16 mouse cellular contexts compared by ENCODE assay signal in genomic region chr13:98357433-98358423, GRCm38 (mm10). TPM values are rescaled to one million over a fixed set of nuclear protein-coding genes. Genes with fewer than 3 reads are reported as not detected.
DNase-seq lines count a peak whose midpoint lies in the region; ATAC-seq lines count a peak whose summit lies in the region.
"Had no signal": no experiment of that assay in that cellular context is flagged by ENCODE, and none has a peak within 500 bp of the region (broad histone marks: within the 10 kb centered on the region; RNA-seq: fewer than 3 reads in every experiment).

No protein-coding gene starts in this region.

- peak; percentile 25 for DNase-seq in forebrain, embryonic 10.5 days (ENCODE audit: extremely low spot score, low spot score)
- DNase-seq in neural tube, embryonic 11.5 days (ENCODE audit: low spot score), result no peak
- DNase-seq in neural tube, embryonic 10.5 days (ENCODE audit: extremely low spot score, low spot score), result no peak
- DNase-seq in hindbrain, embryonic 11.5 days (ENCODE audit: low spot score), result peak; percentile 58
- DNase-seq in spleen, postnatal 14 days (ENCODE audit: low spot score in 2 of 2), result no peak
- DNase-seq in ovary, adult 18-20 months (ENCODE audit: low spot score), result no peak
- DNase-seq: cerebellum, adult 9-11 months; heart, postnatal 14 days; kidney, adult 2 months; thymus, adult 2 months had no signal

- no peak overlapping the region for H3K4me2 ChIP-seq in forebrain, embryonic 15.5 days (replicated peaks)
- H3K4me2 ChIP-seq in neural tube, embryonic 11.5 days (ENCODE audit: low read depth), result peak overlapping the region; percentile 31
- H3K4me2 ChIP-seq in hindbrain, embryonic 11.5 days (replicated peaks; ENCODE audit: low read depth, low read length), result peak overlapping the region; percentile 21; the same call in 1 of the 2 replicates
- no peak overlapping the region for H3K4me2 ChIP-seq in neural tube, embryonic 15.5 days
- H3K4me2 ChIP-seq: limb, embryonic 13.5 days; lung, embryonic 15.5 days had no signal

- H3K27me3 ChIP-seq in forebrain, embryonic 10.5 days (ENCODE audit: poor library complexity, severe bottlenecking), result peaks cover 100% of the 10 kb centered on the region
- H3K27me3 ChIP-seq in forebrain, embryonic 15.5 days, result peaks cover 70% of the 10 kb centered on the region
- H3K27me3 ChIP-seq in neural tube, embryonic 11.5 days (ENCODE audit: control insufficient read depth, insufficient read depth, low read length), result peaks cover 87% of the 10 kb centered on the region
- H3K27me3 ChIP-seq in hindbrain, embryonic 11.5 days (ENCODE audit: control insufficient read depth, insufficient read depth, low read length), result peaks cover 78% of the 10 kb centered on the region
- H3K27me3 ChIP-seq in neural tube, embryonic 15.5 days (replicated peaks), result peaks cover 71% of the 10 kb centered on the region

- H3K27ac ChIP-seq in forebrain, embryonic 10.5 days, result peak overlapping the region; percentile 76
- H3K27ac ChIP-seq in forebrain, embryonic 15.5 days (replicated peaks), result no peak overlapping the region
- H3K27ac ChIP-seq in neural tube, embryonic 11.5 days (ENCODE audit: low read depth, low read length), result 0 out of 2 replicates have a peak overlapping the region, but pooled peaks have one; percentile 15
- H3K27ac ChIP-seq in hindbrain, embryonic 11.5 days (ENCODE audit: low read depth, low read length), result 0 out of 2 replicates have a peak overlapping the region, but pooled peaks have one; percentile 6
- H3K27ac ChIP-seq in neural tube, embryonic 15.5 days (replicated peaks), result no peak overlapping the region
- H3K27ac ChIP-seq: limb, embryonic 13.5 days; lung, embryonic 15.5 days had no signal

- peak overlapping the region; percentile 65 for H3K4me3 ChIP-seq in forebrain, embryonic 10.5 days
- H3K4me3 ChIP-seq in forebrain, embryonic 15.5 days, result no peak overlapping the region
- peak overlapping the region; percentile 31 for H3K4me3 ChIP-seq in neural tube, embryonic 11.5 days (ENCODE audit: low read depth, low read length)
- H3K4me3 ChIP-seq in hindbrain, embryonic 11.5 days (ENCODE audit: low read depth, low read length), result peak overlapping the region; percentile 14
- 0 out of 2 replicates have a peak overlapping the region, but pooled peaks have one; percentile 1 for H3K4me3 ChIP-seq in neural tube, embryonic 15.5 days (replicated peaks)
- H3K4me3 ChIP-seq: limb, embryonic 13.5 days; lung, embryonic 15.5 days had no signal

- peaks cover 56% of the 10 kb centered on the region for H3K4me1 ChIP-seq in forebrain, embryonic 10.5 days
- peaks cover 24% of the 10 kb centered on the region for H3K4me1 ChIP-seq in forebrain, embryonic 15.5 days
- peaks cover 10% of the 10 kb centered on the region for H3K4me1 ChIP-seq in neural tube, embryonic 11.5 days (ENCODE audit: control insufficient read depth, insufficient read depth, low read length)
- H3K4me1 ChIP-seq in hindbrain, embryonic 11.5 days (replicated peaks; ENCODE audit: control insufficient read depth, insufficient read depth, low read length), result peaks cover 15% of the 10 kb centered on the region
- peaks cover 24% of the 10 kb centered on the region for H3K4me1 ChIP-seq in neural tube, embryonic 15.5 days

- 1% methylated on average over 18 of the region's 18 CpGs for WGBS in forebrain, embryonic 10.5 days
- 3% methylated on average over 18 of the region's 18 CpGs for WGBS in forebrain, embryonic 15.5 days
- WGBS in neural tube, embryonic 11.5 days, result under 1% methylated on average over 18 of the region's 18 CpGs
- 2% methylated on average over 18 of the region's 18 CpGs for WGBS in hindbrain, embryonic 11.5 days
- 2% methylated on average over 18 of the region's 18 CpGs for WGBS in neural tube, embryonic 15.5 days

- no peak for ATAC-seq in forebrain, embryonic 15.5 days (replicated peaks)
- no peak for ATAC-seq in neural tube, embryonic 11.5 days (ENCODE audit: insufficient read depth, low FRiP score, low TSS enrichment)
- no peak for ATAC-seq in hindbrain, embryonic 11.5 days (ENCODE audit: low FRiP score)
- ATAC-seq in neural tube, embryonic 15.5 days (ENCODE audit: low FRiP score), result no peak
- ATAC-seq: activated CD4-positive, CD25-positive, alpha-beta regulatory T cell, adult 4 months had no signal

- no peaks in the 10 kb centered on the region for H3K36me3 ChIP-seq in forebrain, embryonic 10.5 days (replicated peaks)
- no peaks in the 10 kb centered on the region for H3K36me3 ChIP-seq in forebrain, embryonic 15.5 days
- H3K36me3 ChIP-seq in neural tube, embryonic 11.5 days (ENCODE audit: control insufficient read depth, insufficient read depth, low read length), result no peaks in the 10 kb centered on the region
- no peaks in the 10 kb centered on the region for H3K36me3 ChIP-seq in hindbrain, embryonic 11.5 days (ENCODE audit: control insufficient read depth, insufficient read depth, low read length)
- H3K36me3 ChIP-seq in neural tube, embryonic 15.5 days, result no peaks in the 10 kb centered on the region
- H3K36me3 ChIP-seq: G1E; limb, embryonic 13.5 days; lung, embryonic 15.5 days had no signal

- no peak overlapping the region for H3K9ac ChIP-seq in forebrain, embryonic 15.5 days (replicated peaks)
- H3K9ac ChIP-seq in neural tube, embryonic 11.5 days (ENCODE audit: low read length), result peak overlapping the region; percentile 35
- H3K9ac ChIP-seq in hindbrain, embryonic 11.5 days (ENCODE audit: low read depth, low read length), result 0 out of 2 replicates have a peak overlapping the region, but pooled peaks have one; percentile 23
- no peak overlapping the region for H3K9ac ChIP-seq in neural tube, embryonic 15.5 days (replicated peaks)
- H3K9ac ChIP-seq: limb, embryonic 13.5 days; lung, embryonic 15.5 days had no signal

- H3K9me3 ChIP-seq in forebrain, embryonic 10.5 days, result no peaks in the 10 kb centered on the region
- no peaks in the 10 kb centered on the region for H3K9me3 ChIP-seq in forebrain, embryonic 15.5 days
- no peaks in the 10 kb centered on the region for H3K9me3 ChIP-seq in neural tube, embryonic 11.5 days (ENCODE audit: control insufficient read depth, low read length)
- H3K9me3 ChIP-seq in hindbrain, embryonic 11.5 days (ENCODE audit: control insufficient read depth, low read length), result no peaks in the 10 kb centered on the region
- H3K9me3 ChIP-seq in neural tube, embryonic 15.5 days (replicated peaks), result no peaks in the 10 kb centered on the region
- H3K9me3 ChIP-seq: limb, embryonic 13.5 days; lung, embryonic 15.5 days had no signal

RNA-seq across cellular contexts. Expression of gene Foxd1, which starts 3.7 kb away (rescaled TPM):
- polyA plus RNA-seq in forebrain, embryonic 10.5 days (2016; fragmentation: Nextera tagmentation; extraction: Ambion mirVana), result 2.9 and 3.1 TPM in 2 replicates
- 0.55 and 0.56 TPM in 2 replicates for polyA plus RNA-seq in forebrain, embryonic 15.5 days (2015; fragmentation: Nextera tagmentation; extraction: Ambion mirVana)
- 5.5 and 7.2 TPM in 2 replicates for polyA plus RNA-seq in neural tube, embryonic 11.5 days (2014; fragmentation: Nextera tagmentation; extraction: Ambion mirVana)
- 4.6 and 5.0 TPM in 2 replicates for polyA plus RNA-seq in hindbrain, embryonic 11.5 days (2014; fragmentation: Nextera tagmentation; extraction: Ambion mirVana)
- 0.33 and 0.65 TPM in 2 replicates for polyA plus RNA-seq in neural tube, embryonic 15.5 days (2015; fragmentation: Nextera tagmentation; extraction: Ambion mirVana)
- polyA plus RNA-seq: activated CD4-positive, CD25-positive, alpha-beta regulatory T cell, adult 4 months; G1E had no signal

RNA-seq across cellular contexts. Expression of gene Btf3, which starts 40.9 kb away (rescaled TPM):
- polyA plus RNA-seq in forebrain, embryonic 10.5 days (2016; fragmentation: Nextera tagmentation; extraction: Ambion mirVana), result 756 and 758 TPM in 2 replicates
- polyA plus RNA-seq in forebrain, embryonic 15.5 days (2015; fragmentation: Nextera tagmentation; extraction: Ambion mirVana), result 585 and 597 TPM in 2 replicates
- 738 and 767 TPM in 2 replicates for polyA plus RNA-seq in neural tube, embryonic 11.5 days (2014; fragmentation: Nextera tagmentation; extraction: Ambion mirVana)
- polyA plus RNA-seq in hindbrain, embryonic 11.5 days (2014; fragmentation: Nextera tagmentation; extraction: Ambion mirVana), result 784 and 800 TPM in 2 replicates
- polyA plus RNA-seq in neural tube, embryonic 15.5 days (2015; fragmentation: Nextera tagmentation; extraction: Ambion mirVana), result 481 and 531 TPM in 2 replicates

Comparison
In these comparisons a context has a peak if more than half of its experiments do, and no peak if none do; other contexts are left out.
1. H3K27ac ChIP-seq: peak in forebrain, embryonic 10.5 days (single experiment), neural tube, embryonic 11.5 days (single experiment) and hindbrain, embryonic 11.5 days (single experiment); none in forebrain, embryonic 15.5 days (single experiment) and neural tube, embryonic 15.5 days (single experiment).
2. H3K4me2 ChIP-seq: peak in neural tube, embryonic 11.5 days (single experiment) and hindbrain, embryonic 11.5 days (single experiment); none in forebrain, embryonic 15.5 days (single experiment) and neural tube, embryonic 15.5 days (single experiment).
3. H3K9ac ChIP-seq: peak in neural tube, embryonic 11.5 days (single experiment) and hindbrain, embryonic 11.5 days (single experiment); none in forebrain, embryonic 15.5 days (single experiment) and neural tube, embryonic 15.5 days (single experiment).
4. DNase-seq: peak in forebrain, embryonic 10.5 days (single experiment) and hindbrain, embryonic 11.5 days (single experiment); none in neural tube, embryonic 11.5 days (single experiment), neural tube, embryonic 10.5 days (single experiment), spleen, postnatal 14 days (0 of 2) and ovary, adult 18-20 months (single experiment).